Mouse (Mus musculus): ENCODE measurements around the gene Lrrc8d.

The Lrrc8d gene

GRCm38 (mm10) chr5:105715531-105716124 lies 15.9 kb downstream of the Lrrc8d start:
- no peak for DNase-seq (ENCODE audit: low read depth, low spot score)

GRCm38 (mm10) chr5:105717294-105717693 lies 17.5 kb downstream of the Lrrc8d start:
- DNase-seq (ENCODE audit: low read depth, low spot score): no peak

- no peak for DNase-seq (ENCODE audit: low read depth, low spot score)
Observed at GRCm38 (mm10) chr5:105718138-105718670, 18.4 kb downstream of the Lrrc8d start.

GRCm38 (mm10) chr5:105721267-105721666 lies 21.5 kb downstream of the Lrrc8d start:
- DNase-seq (ENCODE audit: low read depth, low spot score): no peak

- no peak for DNase-seq (ENCODE audit: low read depth, low spot score)
Observed at GRCm38 (mm10) chr5:105722807-105723206, 23.0 kb downstream of the Lrrc8d start.

- no peak for DNase-seq (ENCODE audit: low read depth, low spot score)
Observed at GRCm38 (mm10) chr5:105730193-105730831, 30.5 kb downstream of the Lrrc8d start.

GRCm38 (mm10) chr5:105731173-105731626 lies 31.4 kb downstream of the Lrrc8d start:
- DNase-seq (ENCODE audit: low read depth, low spot score): no peak

GRCm38 (mm10) chr5:105731627-105732432 lies 32.1 kb downstream of the Lrrc8d start:
- peak; percentile 70 for DNase-seq (ENCODE audit: low read depth, low spot score)

- no peak for DNase-seq (ENCODE audit: low read depth, low spot score)
Observed at GRCm38 (mm10) chr5:105732433-105732891, 32.7 kb downstream of the Lrrc8d start.

GRCm38 (mm10) chr5:105733226-105733625 lies 33.5 kb downstream of the Lrrc8d start:
- no peak for DNase-seq (ENCODE audit: low read depth, low spot score)

- DNase-seq (ENCODE audit: low read depth, low spot score): no peak
Observed at GRCm38 (mm10) chr5:105736365-105736764, 36.6 kb downstream of the Lrrc8d start.

- no peak for DNase-seq (ENCODE audit: low read depth, low spot score)
Observed at GRCm38 (mm10) chr5:105737145-105737544, 37.4 kb downstream of the Lrrc8d start.

GRCm38 (mm10) chr5:105740437-105740836 lies 40.7 kb downstream of the Lrrc8d start:
- DNase-seq (ENCODE audit: low read depth, low spot score): no peak

- no peak for DNase-seq (ENCODE audit: low read depth, low spot score)
Observed at GRCm38 (mm10) chr5:105742641-105743040, 42.9 kb downstream of the Lrrc8d start.

- DNase-seq (ENCODE audit: low read depth, low spot score): no peak
Observed at GRCm38 (mm10) chr5:105745324-105745723, 45.6 kb downstream of the Lrrc8d start.

GRCm38 (mm10) chr5:105745927-105746454 lies 46.2 kb downstream of the Lrrc8d start:
- DNase-seq (ENCODE audit: low read depth, low spot score): no peak

GRCm38 (mm10) chr5:105754803-105755202 lies 55.0 kb downstream of the Lrrc8d start:
- no peak for DNase-seq (ENCODE audit: low read depth, low spot score)

GRCm38 (mm10) chr5:105755491-105755890 lies 55.7 kb downstream of the Lrrc8d start:
- no peak for DNase-seq (ENCODE audit: low read depth, low spot score)

- DNase-seq (ENCODE audit: low read depth, low spot score): no peak
Observed at GRCm38 (mm10) chr5:105757978-105758377, 58.2 kb downstream of the Lrrc8d start.

- DNase-seq (ENCODE audit: low read depth, low spot score): no peak
Observed at GRCm38 (mm10) chr5:105758866-105759265, 59.1 kb downstream of the Lrrc8d start.

- no peak for DNase-seq (ENCODE audit: low read depth, low spot score)
Observed at GRCm38 (mm10) chr5:105761848-105762482, 62.2 kb downstream of the Lrrc8d start.
